Mouse (Mus musculus) CH12.LX (cell line): ENCODE measurements at regions not wholly inside any gene's neighbourhood (a gene's known extent, or its start where the extent isn't known, plus 50 kb on each side); places are given as distances from the start of the nearest gene placed in this dataset.
"Not testable (repeated sequence)": the region's sequence is repeated elsewhere in the genome, so short reads cannot be mapped to it uniquely, and the experiment has no call there.

ENCODE experiments used
- DNase-seq: peaks from one replicate; pipeline ENCODE4 v3.0.0-alpha.2; 2013; ENCODE audit errors: extremely low read depth
- H3K27ac ChIP-seq: 2 replicates; pipeline ENCODE4 v1.5.1; 2012; ENCODE audit warnings: low read depth, mild to moderate bottlenecking, control low read depth, moderate library complexity; ENCODE audit not compliant: insufficient read depth
- H3K27me3 ChIP-seq: replicated peaks from 2 replicates; pipeline ENCODE3; 2012; ENCODE audit warnings: inconsistent platforms
- H3K36me3 ChIP-seq, 2 experiments: replicated peaks in 1 of 2; 2 replicates each; pipeline versions ENCODE3 to v1.6.1; 2012; ENCODE audit warnings: inconsistent platforms in 1 of 2, low read length in 1 of 2, mild to moderate bottlenecking in 1 of 2, mixed read lengths in 1 of 2, moderate library complexity in 1 of 2; ENCODE audit not compliant: control insufficient read depth in 1 of 2, insufficient read depth in 1 of 2
- H3K4me1 ChIP-seq, 2 experiments: 2 replicates each; pipeline ENCODE4 v1.6.1; 2012; ENCODE audit warnings: inconsistent platforms in 1 of 2, moderate library complexity in 1 of 2; ENCODE audit not compliant: insufficient read depth in 2 of 2, control insufficient read depth in 1 of 2
- H3K4me2 ChIP-seq: 2 replicates; pipeline ENCODE4 v1.6.1; 2012; ENCODE audit warnings: low read depth, mild to moderate bottlenecking, control low read depth; ENCODE audit not compliant: poor library complexity, insufficient read depth, severe bottlenecking
- H3K4me3 ChIP-seq, 3 experiments: fragments of 150-350 bp in 1 of 3; sonication (generic) in 1 of 3; replicated peaks in 1 of 3; 2 replicates each; pipeline versions ENCODE3 to v1.5.1; 2011 to 2012; ENCODE audit warnings: low read depth in 2 of 3, low read length in 2 of 3, mild to moderate bottlenecking in 2 of 3, moderate library complexity in 2 of 3, control low read depth in 1 of 3, improper control_type of control experiment in 1 of 3, inconsistent platforms in 1 of 3, mixed read lengths in 1 of 3; ENCODE audit not compliant: poor library complexity in 1 of 3
- H3K79me2 ChIP-seq: replicated peaks from 2 replicates; pipeline ENCODE4 v1.6.1; 2012; ENCODE audit warnings: mild to moderate bottlenecking, moderate library complexity; ENCODE audit not compliant: control insufficient read depth, poor library complexity, insufficient read depth, severe bottlenecking; ENCODE audit errors: extremely low read depth
- H3K9ac ChIP-seq: 2 replicates; pipeline ENCODE4 v1.6.1; 2012; ENCODE audit warnings: low read depth, mild to moderate bottlenecking, control low read depth, moderate library complexity; ENCODE audit not compliant: insufficient read depth
- H3K9me3 ChIP-seq: replicated peaks from 2 replicates; pipeline ENCODE3; 2012; ENCODE audit warnings: low read length, inconsistent platforms, mixed read lengths
- CHD2 ChIP-seq: IDR thresholded peaks from 2 replicates; pipeline ENCODE4 v1.6.1; 2011; ENCODE audit warnings: low read length, improper control_type of control experiment
- CTCF ChIP-seq, 2 experiments: IDR thresholded peaks in 1 of 2; conservative IDR thresholded peaks in 1 of 2; 2 replicates each; pipeline ENCODE4 v1.5.1; 2011 to 2012; ENCODE audit warnings: low read depth in 2 of 2, low read length in 2 of 2, improper control_type of control experiment in 1 of 2, inconsistent platforms in 1 of 2, mild to moderate bottlenecking in 1 of 2, moderate library complexity in 1 of 2
- ELF1 ChIP-seq: IDR thresholded peaks from 2 replicates; pipeline ENCODE4 v1.6.1; 2014; ENCODE audit warnings: low read depth, mild to moderate bottlenecking, inconsistent platforms, low read length, improper control_type of control experiment
- ETS1 ChIP-seq: conservative IDR thresholded peaks from 2 replicates; pipeline ENCODE4 v1.6.1; 2012; ENCODE audit warnings: low read depth, mild to moderate bottlenecking, inconsistent platforms, low read length, improper control_type of control experiment, moderate library complexity
- GABPA ChIP-seq: IDR thresholded peaks from 2 replicates; pipeline ENCODE4 v1.6.1; 2012; ENCODE audit warnings: low read depth, low read length, improper control_type of control experiment, inconsistent platforms; ENCODE audit not compliant: insufficient replicate concordance
- IRF4 ChIP-seq: IDR thresholded peaks from 2 replicates; pipeline ENCODE4 v1.6.1; 2014; ENCODE audit warnings: low read depth, mild to moderate bottlenecking, inconsistent platforms, low read length, improper control_type of control experiment
- JUND ChIP-seq: conservative IDR thresholded peaks from 2 replicates; pipeline ENCODE4 v1.6.1; 2011; ENCODE audit warnings: low read depth, low read length, improper control_type of control experiment
- MAX ChIP-seq: IDR thresholded peaks from 2 replicates; pipeline ENCODE4 v1.6.1; 2011; ENCODE audit warnings: low read length, improper control_type of control experiment
- MAZ ChIP-seq: IDR thresholded peaks from 2 replicates; pipeline ENCODE4 v1.6.1; 2012; ENCODE audit warnings: low read depth, mild to moderate bottlenecking, inconsistent platforms, low read length, improper control_type of control experiment, moderate library complexity
- MEF2A ChIP-seq: IDR thresholded peaks from 2 replicates; pipeline ENCODE4 v1.6.1; 2014; ENCODE audit warnings: low read depth, mild to moderate bottlenecking, inconsistent platforms, low read length, improper control_type of control experiment, borderline replicate concordance
- MYC ChIP-seq: IDR thresholded peaks from 2 replicates; pipeline ENCODE4 v1.6.1; 2011; ENCODE audit warnings: low read depth, mild to moderate bottlenecking, improper control_type of control experiment, low read length
- PAX5 ChIP-seq: IDR thresholded peaks from 2 replicates; pipeline ENCODE4 v1.6.1; 2012; ENCODE audit warnings: low read length, inconsistent platforms, mixed read lengths
- RCOR1 ChIP-seq: conservative IDR thresholded peaks from 2 replicates; pipeline ENCODE4 v1.6.1; 2012; ENCODE audit warnings: low read depth, mild to moderate bottlenecking, inconsistent platforms, low read length, improper control_type of control experiment
- SIN3A ChIP-seq: IDR thresholded peaks from 2 replicates; pipeline ENCODE4 v1.6.1; 2012; ENCODE audit warnings: low read length, improper control_type of control experiment, inconsistent platforms
- TCF12 ChIP-seq: IDR thresholded peaks from 2 replicates; pipeline ENCODE4 v1.6.1; 2014; ENCODE audit warnings: low read depth, mild to moderate bottlenecking, inconsistent platforms, low read length, improper control_type of control experiment
- UBTF ChIP-seq: IDR thresholded peaks from 2 replicates; pipeline ENCODE4 v1.6.1; 2012; ENCODE audit warnings: low read depth, mild to moderate bottlenecking, inconsistent platforms, low read length, improper control_type of control experiment, moderate library complexity
- USF1 ChIP-seq: IDR thresholded peaks from 2 replicates; pipeline ENCODE4 v1.6.1; 2014; ENCODE audit warnings: low read depth, mild to moderate bottlenecking, inconsistent platforms, low read length, improper control_type of control experiment
- USF2 ChIP-seq: conservative IDR thresholded peaks from 2 replicates; pipeline ENCODE4 v1.6.1; 2011; ENCODE audit warnings: low read depth, low read length, improper control_type of control experiment
- ZC3H11A ChIP-seq: IDR thresholded peaks from 2 replicates; pipeline ENCODE4 v1.6.1; 2012; ENCODE audit warnings: low read depth, mild to moderate bottlenecking, inconsistent platforms, low read length, improper control_type of control experiment
- ZMIZ1 ChIP-seq: IDR thresholded peaks from 2 replicates; pipeline ENCODE4 v1.6.1; 2012; ENCODE audit warnings: low read depth, mild to moderate bottlenecking, inconsistent platforms, low read length, improper control_type of control experiment
- dilution Hi-C: fragments of 300-500 bp; cut with MboI; formaldehyde crosslinking; loops from 2 replicates; pipeline ENCODE4 v1.14.3; 2020; ENCODE audit warnings: low sequenced_read_pairs; ENCODE audit not compliant: extremely low pct_unique_long_range_greater_than_20kb, extremely low pct_ligation_motif_present
- in situ Hi-C: fragments of 300-500 bp; cut with MboI; formaldehyde crosslinking; loops from 3 replicates; pipeline ENCODE4 v1.14.3; 2019; ENCODE audit warnings: low sequenced_read_pairs, low pct_ligation_motif_present, low pct_unique_long_range_greater_than_20kb, mixed read lengths

- H3K79me2 ChIP-seq, H3K4me2 ChIP-seq, H3K36me3 ChIP-seq, in situ Hi-C loops, DNase-seq, H3K27me3 ChIP-seq, dilution Hi-C loops, H3K4me1 ChIP-seq, H3K27ac ChIP-seq, H3K4me3 ChIP-seq, H3K9me3 ChIP-seq, H3K9ac ChIP-seq: not testable (repeated sequence)
These were observed 330.9 kb upstream of the B430218F22Rik start for GRCm38 (mm10) chr13:118055546-118055945.

- dilution Hi-C loops = no loop called here
These were observed 320.9 kb upstream of the B430218F22Rik start for GRCm38 (mm10) chr13:118065518-118065917.

GRCm38 (mm10) chr13:118068038-118068437 is 318.4 kb upstream of the B430218F22Rik start:
- no peaks in the 10 kb centered on the region for H3K79me2 ChIP-seq
- no peak for TF ChIP-seq ZMIZ1
- TF ChIP-seq ETS1 = no peak
- no peak for TF ChIP-seq RCOR1
- TF ChIP-seq USF1 = no peak
- peaks cover 21% of the 10 kb centered on the region for H3K9me3 ChIP-seq
- in situ Hi-C loops = no loop called here
- H3K36me3 ChIP-seq = no peaks in the 10 kb centered on the region
- H3K27me3 ChIP-seq = no peaks in the 10 kb centered on the region
- no peak overlapping the region for H3K4me2 ChIP-seq
- no peak overlapping the region for H3K4me3 ChIP-seq
- no peak for DNase-seq
- dilution Hi-C loops = no loop called here
- H3K27ac ChIP-seq = no peak overlapping the region
- H3K4me1 ChIP-seq = no peaks in the 10 kb centered on the region
- no peak overlapping the region for H3K9ac ChIP-seq

More at GRCm38 (mm10) chr13:118065518-118065917, 320.9 kb upstream of the B430218F22Rik start:
- H3K4me1 ChIP-seq = no peaks in the 10 kb centered on the region
- H3K4me2 ChIP-seq = no peak overlapping the region
- TF ChIP-seq JUND (no peak), USF1 (no peak), ELF1 (no peak), UBTF (no peak), MAX (no peak), SIN3A (no peak), GABPA (no peak), MAZ (no peak), MYC (no peak), CHD2 (no peak), CTCF (conservative IDR thresholded peaks at IDR 0.05 in 1 of 2, IDR thresholded peaks at IDR 0.05 in 1 of 2; ENCODE audit: low read depth in 2 of 2, low read length in 2 of 2) (no peak), USF2 (no peak), TCF12 (no peak), MEF2A (no peak), PAX5 (no peak), ZMIZ1 (no peak), ZC3H11A (no peak), IRF4 (no peak)
- H3K9ac ChIP-seq = no peak overlapping the region
- peaks cover 23% of the 10 kb centered on the region for H3K9me3 ChIP-seq
- H3K36me3 ChIP-seq = no peaks in the 10 kb centered on the region
- in situ Hi-C loops = no loop called here
- H3K27me3 ChIP-seq = no peaks in the 10 kb centered on the region
- H3K27ac ChIP-seq = no peak overlapping the region
- no peak for DNase-seq
- H3K4me3 ChIP-seq = no peak overlapping the region
- H3K79me2 ChIP-seq = no peaks in the 10 kb centered on the region
